Mouse (Mus musculus) G1E (cell line): ENCODE measurements around the gene Gm10273. TPM values are rescaled to one million over a fixed set of nuclear protein-coding genes. Genes with fewer than 3 reads are reported as not detected.

Experiments used
- ATAC-seq: 2 replicates; pipeline ENCODE4 v1.8.0; 2016; ENCODE audit warnings: mild to moderate bottlenecking; ENCODE audit not compliant: insufficient number of reproducible peaks, poor library complexity, low FRiP score, severe bottlenecking; ENCODE audit errors: extremely low read depth
- DNase-seq: peaks from one replicate; pipeline ENCODE4 v3.0.0; 2012; ENCODE audit warnings: low spot score
- H3K27me3 ChIP-seq: 2 replicates; pipeline ENCODE4 v1.6.1; 2012; ENCODE audit warnings: mild to moderate bottlenecking, low read length, inconsistent platforms; ENCODE audit not compliant: insufficient read depth
- H3K36me3 ChIP-seq: replicated peaks from 2 replicates; pipeline ENCODE3; 2012; ENCODE audit warnings: mild to moderate bottlenecking, inconsistent platforms
- H3K4me1 ChIP-seq: 2 replicates; pipeline ENCODE4 v1.6.1; 2012; ENCODE audit warnings: low read depth, low read length, inconsistent platforms, mixed read lengths; ENCODE audit not compliant: insufficient read depth
- H3K4me3 ChIP-seq: 2 replicates; pipeline ENCODE4 v1.5.1; 2012; ENCODE audit warnings: low read depth, mild to moderate bottlenecking, inconsistent platforms, low read length, moderate library complexity, mixed read lengths
- H3K9me3 ChIP-seq: replicated peaks from 2 replicates; pipeline ENCODE4 v1.6.1; 2012; ENCODE audit warnings: inconsistent platforms
- CTCF ChIP-seq: IDR thresholded peaks from 2 replicates; pipeline ENCODE4 v1.5.1; 2012; ENCODE audit warnings: low read depth, low read length, inconsistent platforms, mixed read lengths
- GATA1 ChIP-seq: IDR thresholded peaks from 2 replicates; pipeline ENCODE4 v1.6.1; 2012; ENCODE audit warnings: borderline replicate concordance, low read length, inconsistent platforms, mixed read lengths
- GATA2 ChIP-seq: IDR thresholded peaks from 2 replicates; pipeline ENCODE4 v1.6.1; 2012; ENCODE audit warnings: low read depth, low read length, inconsistent platforms, borderline replicate concordance
- POLR2AphosphoS5 ChIP-seq: IDR thresholded peaks from 2 replicates; pipeline ENCODE4 v1.6.1; 2012; ENCODE audit warnings: low read depth, low read length, inconsistent platforms; ENCODE audit not compliant: insufficient replicate concordance
- TAL1 ChIP-seq: conservative IDR thresholded peaks from 2 replicates; pipeline ENCODE4 v1.6.1; 2012; ENCODE audit warnings: low read depth, low read length, inconsistent platforms, mixed read lengths
- polyA plus RNA-seq: library from polyadenylated mRNA; stranded (reverse); fragments of >175 nt; gene quantifications from 2 replicates; pipeline ENCODE4 v1.2.3, GENCODE M21; 2012
- total RNA-seq, 2 experiments: library from RNA; stranded (forward) in 1 of 2; stranded (reverse) in 1 of 2; fragments of 200-1000 nt in 1 of 2; fragments of >200 nt in 1 of 2; fragmentation: Nextera tagmentation in 1 of 2; gene quantifications; 2 replicates each; pipeline ENCODE4 v1.2.3; 2014 to 2017

Gene Gm10273
- total and polyA plus RNA-seq, 3 experiments: 0.47 to 111 (median 29.9) TPM

- TF ChIP-seq TAL1: no peak
- no peak for TF ChIP-seq POLR2AphosphoS5
- TF ChIP-seq CTCF: no peak
- TF ChIP-seq GATA1: no peak
- no peak for TF ChIP-seq GATA2
- DNase-seq: no peak
- no peaks in the 10 kb centered on the region for H3K27me3 ChIP-seq
- peaks cover 8% of the 10 kb centered on the region for H3K4me1 ChIP-seq
- H3K36me3 ChIP-seq: no peaks in the 10 kb centered on the region
- H3K4me3 ChIP-seq: no peak overlapping the region
- ATAC-seq: no peak
- H3K9me3 ChIP-seq: peaks cover 5% of the 10 kb centered on the region
Measured at GRCm38 (mm10) chr10:59386951-59387350, 8.5 kb upstream of the Gm10273 start.

- H3K36me3 ChIP-seq: no peaks in the 10 kb centered on the region
- H3K4me3 ChIP-seq: no peak overlapping the region
- no peak for ATAC-seq
- H3K9me3 ChIP-seq: peaks cover 5% of the 10 kb centered on the region
- DNase-seq: no peak
- no peak for TF ChIP-seq TAL1
- no peaks in the 10 kb centered on the region for H3K27me3 ChIP-seq
- peaks cover 19% of the 10 kb centered on the region for H3K4me1 ChIP-seq
Measured at GRCm38 (mm10) chr10:59389652-59390051, 5.8 kb upstream of the Gm10273 start.

- no peaks in the 10 kb centered on the region for H3K36me3 ChIP-seq
- no peak overlapping the region; the same call in 1 of the 2 replicates for H3K4me3 ChIP-seq
- no peak for TF ChIP-seq TAL1
- TF ChIP-seq GATA1: no peak
- TF ChIP-seq GATA2: no peak
- no peak for TF ChIP-seq POLR2AphosphoS5
- peaks cover 19% of the 10 kb centered on the region for H3K4me1 ChIP-seq
- no peaks in the 10 kb centered on the region for H3K27me3 ChIP-seq
- H3K9me3 ChIP-seq: peaks cover 5% of the 10 kb centered on the region
- ATAC-seq (peak; percentile 45), DNase-seq (no peak)
Measured at GRCm38 (mm10) chr10:59391907-59392306, 3.5 kb upstream of the Gm10273 start.

- ATAC-seq (no peak), DNase-seq (no peak)
- TF ChIP-seq POLR2AphosphoS5 (no peak), TAL1 (no peak), GATA1 (no peak), GATA2 (no peak), CTCF (no peak)
- H3K4me3 ChIP-seq: no peak within 1 kb of the TSS
- H3K27me3 ChIP-seq: peaks cover 7% of the 10 kb centered on the region; the same call in 1 of the 2 replicates
- no peaks in the 10 kb centered on the region for H3K36me3 ChIP-seq
- no peaks in the 10 kb centered on the region for H3K9me3 ChIP-seq
- no peaks in the 10 kb centered on the region for H3K4me1 ChIP-seq
Measured at GRCm38 (mm10) chr10:59402899-59403792, 7.7 kb downstream of the Gm10273 start, which contains the start of gene Pla2g12b. TSS of gene Pla2g12b (plus strand) at chr10:59403660.

GRCm38 (mm10) chr10:59403793-59404149 lies 8.3 kb downstream of the Gm10273 start:
- H3K9me3 ChIP-seq: no peaks in the 10 kb centered on the region
- no peak for TF ChIP-seq TAL1
- H3K27me3 ChIP-seq: peaks cover 7% of the 10 kb centered on the region; the same call in 1 of the 2 replicates
- H3K36me3 ChIP-seq: no peaks in the 10 kb centered on the region
- DNase-seq: no peak
- no peak for ATAC-seq
- H3K4me3 ChIP-seq: no peak overlapping the region
- no peaks in the 10 kb centered on the region for H3K4me1 ChIP-seq

GRCm38 (mm10) chr10:59408499-59408898 lies 13.1 kb downstream of the Gm10273 start:
- no peak for ATAC-seq

GRCm38 (mm10) chr10:59410264-59410663 lies 14.8 kb downstream of the Gm10273 start:
- Histone ChIP-seq H3K36me3 (no peaks in the 10 kb centered on the region), H3K4me3 (no peak overlapping the region), H3K27me3 (0 out of 2 replicates have a peak, but pooled peaks cover 2% of the 10 kb centered on the region), H3K4me1 (no peaks in the 10 kb centered on the region), H3K9me3 (no peaks in the 10 kb centered on the region)
- TF ChIP-seq POLR2AphosphoS5 (no peak), CTCF (no peak), TAL1 (no peak), GATA1 (no peak), GATA2 (no peak)
- ATAC-seq (no peak), DNase-seq (no peak)

More at GRCm38 (mm10) chr10:59408499-59408898, 13.1 kb downstream of the Gm10273 start:
- TF ChIP-seq GATA2: no peak
- H3K9me3 ChIP-seq: no peaks in the 10 kb centered on the region
- H3K4me1 ChIP-seq: no peaks in the 10 kb centered on the region
- H3K4me3 ChIP-seq: no peak overlapping the region
- H3K27me3 ChIP-seq: peaks cover 6% of the 10 kb centered on the region; the same call in 1 of the 2 replicates
- no peaks in the 10 kb centered on the region for H3K36me3 ChIP-seq
- no peak for DNase-seq
